ENCODE assay signal across 8 mouse cellular contexts in genomic region chr11:117345022-117345765, GRCm38 (mm10).
A peak's percentile ranks its signal among the peaks of the same experiment; 100 is the strongest.
DNase-seq lines count a peak whose midpoint lies in the region; ATAC-seq and TF ChIP-seq lines count a peak whose summit lies in the region.

No protein-coding gene starts in this region.

- no peaks in the 10 kb centered on the region for H3K9me3 ChIP-seq in intestine, postnatal 0 days (ENCODE audit: control insufficient read depth)
- no peaks in the 10 kb centered on the region for H3K9me3 ChIP-seq in midbrain, embryonic 11.5 days (ENCODE audit: control insufficient read depth, low read length)

- H3K4me2 ChIP-seq in intestine, postnatal 0 days (replicated peaks; ENCODE audit: low read depth), result peak overlapping the region; percentile 42; the same call in 1 of the 2 replicates
- H3K4me2 ChIP-seq in midbrain, embryonic 11.5 days, result peak overlapping the region; percentile 2; the same call in 1 of the 2 replicates

- ATAC-seq in intestine, postnatal 0 days, result peak; percentile 73
- no peak for ATAC-seq in midbrain, embryonic 11.5 days (ENCODE audit: low FRiP score)
- no peak for ATAC-seq in cerebellum, adult (ENCODE audit: insufficient number of reproducible peaks, low FRiP score, low TSS enrichment)

- no peaks in the 10 kb centered on the region for H3K27me3 ChIP-seq in intestine, postnatal 0 days (replicated peaks; ENCODE audit: control insufficient read depth, insufficient read depth, low read length)
- no peaks in the 10 kb centered on the region for H3K27me3 ChIP-seq in midbrain, embryonic 11.5 days (ENCODE audit: control insufficient read depth, insufficient read depth, low read length)
- no peaks in the 10 kb centered on the region for H3K27me3 ChIP-seq in thymus, adult 2 months (ENCODE audit: control insufficient read depth, insufficient read depth, low read length)

- H3K9ac ChIP-seq in intestine, postnatal 0 days (ENCODE audit: low read depth, low read length), result no peak overlapping the region
- H3K9ac ChIP-seq in midbrain, embryonic 11.5 days (ENCODE audit: low read length), result no peak overlapping the region

- WGBS in intestine, postnatal 0 days, result 9% methylated on average over 12 of the region's 12 CpGs
- 42% methylated on average over 12 of the region's 12 CpGs for WGBS in midbrain, embryonic 11.5 days
- WGBS in thymus, adult 2 months, result 70% methylated on average over 12 of the region's 12 CpGs

- no peak overlapping the region for H3K4me3 ChIP-seq in intestine, postnatal 0 days (ENCODE audit: low read depth, low read length)
- no peak overlapping the region for H3K4me3 ChIP-seq in midbrain, embryonic 11.5 days (ENCODE audit: low read depth, low read length)
- H3K4me3 ChIP-seq in thymus, adult 2 months (ENCODE audit: control insufficient read depth, insufficient read depth, low read length), result no peak overlapping the region

- H3K4me1 ChIP-seq in intestine, postnatal 0 days (replicated peaks; ENCODE audit: control insufficient read depth, insufficient read depth, low read length), result peaks cover 45% of the 10 kb centered on the region
- H3K4me1 ChIP-seq in midbrain, embryonic 11.5 days (ENCODE audit: control insufficient read depth, insufficient read depth, low read length), result peaks cover 70% of the 10 kb centered on the region
- H3K4me1 ChIP-seq in thymus, adult 2 months (replicated peaks; ENCODE audit: control insufficient read depth, insufficient read depth, low read length), result peaks cover 80% of the 10 kb centered on the region

- H3K27ac ChIP-seq in intestine, postnatal 0 days (ENCODE audit: low read depth, low read length), result peak overlapping the region; percentile 85
- peak overlapping the region; percentile 61 for H3K27ac ChIP-seq in midbrain, embryonic 11.5 days (ENCODE audit: low read depth, low read length)
- H3K27ac ChIP-seq in thymus, adult 2 months (ENCODE audit: control insufficient read depth, insufficient read depth, low read length), result no peak overlapping the region

- 0 out of 2 replicates have a peak, but pooled peaks have one; percentile 14 for TF ChIP-seq CTCF in intestine, postnatal 0 days (IDR thresholded peaks at IDR 0.05; ENCODE audit: low read depth)
- no peak for TF ChIP-seq CTCF in thymus, adult 2 months (IDR thresholded peaks at IDR 0.05; ENCODE audit: borderline replicate concordance, control insufficient read depth, extremely low read depth, insufficient read depth, low read length, poor library complexity)

- no peak for TF ChIP-seq POLR2A in thymus, adult 2 months (IDR thresholded peaks at IDR 0.05; ENCODE audit: control insufficient read depth, extremely low read depth, insufficient read depth, low read length, poor library complexity)

- peak; percentile 61 for DNase-seq in adrenal gland, adult 2 months
- no peak for DNase-seq in adrenal gland, postnatal 4 days (ENCODE audit: low spot score in 2 of 2)
- DNase-seq in right cerebral cortex, postnatal 10 days (ENCODE audit: low spot score in 2 of 2), result peak; percentile 76
- DNase-seq in right cerebral cortex, postnatal 36 days (ENCODE audit: low spot score in 2 of 2), result no peak
- no peak for DNase-seq in midbrain, embryonic 11.5 days (ENCODE audit: low spot score, missing footprints)
- DNase-seq in thymus, adult 2 months, result no peak

- no peaks in the 10 kb centered on the region for H3K36me3 ChIP-seq in intestine, postnatal 0 days (ENCODE audit: control insufficient read depth, insufficient read depth)
- no peaks in the 10 kb centered on the region for H3K36me3 ChIP-seq in midbrain, embryonic 11.5 days (ENCODE audit: control insufficient read depth, insufficient read depth, low read length)
- no peaks in the 10 kb centered on the region for H3K36me3 ChIP-seq in thymus, adult 2 months (ENCODE audit: control insufficient read depth, insufficient read depth, low read length)

Comparison
In these comparisons a context has a peak if more than half of its experiments do, and no peak if none do; other contexts are left out.
1. DNase-seq: peak in adrenal gland, adult 2 months (single experiment) and right cerebral cortex, postnatal 10 days (2 of 2); none in adrenal gland, postnatal 4 days (0 of 2), right cerebral cortex, postnatal 36 days (0 of 2), midbrain, embryonic 11.5 days (single experiment) and thymus, adult 2 months (single experiment).